Mouse (Mus musculus): ENCODE results near the gene Rab42. TPM values are rescaled to one million over a fixed set of nuclear protein-coding genes. Genes with fewer than 3 reads are reported as not detected.
"Not testable (repeated sequence)": the region's sequence is repeated elsewhere in the genome, so short reads cannot be mapped to it uniquely, and the experiment has no call there.

The Rab42 gene
- polyA plus RNA-seq, 1 experiment from 2014 or later: 1.8 TPM

DNA sequence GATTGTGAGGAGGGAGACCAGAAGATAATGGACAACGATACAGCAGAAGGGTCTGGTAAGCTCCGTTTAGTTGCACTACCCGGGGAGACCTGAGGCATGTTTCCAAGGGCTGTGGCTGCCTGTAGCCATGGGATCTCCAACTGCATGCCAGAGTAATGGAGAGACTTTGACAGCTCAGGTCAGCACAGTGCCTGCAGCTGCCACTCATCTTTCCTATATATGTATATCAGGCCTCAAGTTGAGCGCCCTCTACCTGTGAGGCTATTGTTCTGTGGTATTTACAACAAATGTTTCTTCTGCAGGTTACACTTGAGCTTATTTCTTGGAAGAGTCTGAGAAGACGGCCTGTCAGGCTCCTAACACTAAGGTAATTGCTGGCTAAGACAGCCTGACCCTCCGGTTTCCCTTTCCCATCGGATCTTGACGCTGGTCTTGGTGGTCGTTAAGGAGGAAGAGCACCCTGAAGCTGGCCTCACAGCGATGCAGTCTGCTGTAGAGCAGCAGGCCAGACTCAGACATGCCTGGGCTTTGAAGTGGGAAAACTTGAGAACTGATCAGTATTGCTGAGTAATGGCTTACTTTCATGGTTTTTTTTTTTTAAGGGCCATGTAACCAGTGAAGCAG, 6.8 kb upstream of the Rab42 start:
- Histone ChIP-seq H3K4me3 (replicated peaks) (peak overlapping the region; percentile 76), H3K27me3 (replicated peaks) (no peaks in the 10 kb centered on the region), H3K36me3 (peaks cover 23% of the 10 kb centered on the region), H3K4me1 (0 out of 2 replicates have a peak, but pooled peaks cover 3% of the 10 kb centered on the region), H3K9ac (peak overlapping the region; percentile 80), H3K4me2 (peak overlapping the region; percentile 76), H3K27ac (peak overlapping the region; percentile 89; the same call in 1 of the 2 replicates), H3K9me3 (no peaks in the 10 kb centered on the region)
- 27% methylated on average over 10 of the region's 10 CpGs for WGBS
- no peak for ATAC-seq (ENCODE audit: insufficient read depth, low FRiP score, low read depth)

DNA sequence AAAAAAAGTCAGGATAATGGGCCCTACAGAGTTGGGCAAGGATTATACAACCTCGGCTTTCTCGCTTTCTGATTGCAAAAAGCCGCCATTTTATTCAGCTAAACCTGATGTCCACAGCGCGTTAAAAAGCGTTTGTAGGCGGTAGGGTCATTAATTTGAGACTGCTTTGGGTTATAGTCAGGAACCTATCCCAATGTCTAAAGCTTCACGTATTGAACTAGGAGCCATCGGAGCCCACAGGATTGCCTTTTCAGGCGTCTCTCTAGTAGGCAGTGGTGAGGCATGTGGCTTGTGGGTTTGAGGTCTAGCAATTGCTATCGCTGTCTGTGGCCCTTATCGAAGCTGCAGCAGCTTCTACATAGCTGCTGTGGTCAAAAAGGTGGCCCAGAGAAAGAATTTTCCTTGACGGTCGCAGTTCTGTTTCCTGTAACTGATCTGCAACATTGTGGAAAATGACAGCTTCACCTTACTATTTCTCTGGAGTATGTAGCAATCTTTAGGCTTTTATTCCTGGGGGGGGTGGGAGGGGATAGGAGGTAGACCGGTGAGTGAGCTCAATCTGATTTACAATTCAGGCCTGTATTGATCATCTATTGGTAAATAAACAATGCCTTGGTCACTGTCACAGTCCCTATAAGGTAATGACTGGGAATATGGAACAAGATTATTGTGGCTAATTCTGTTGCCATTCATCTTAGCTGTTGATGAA, 6.1 kb upstream of the Rab42 start:
- H3K4me2 ChIP-seq: peak overlapping the region; percentile 76
- H3K4me1 ChIP-seq: 0 out of 2 replicates have a peak, but pooled peaks cover 3% of the 10 kb centered on the region
- H3K9me3 ChIP-seq: no peaks in the 10 kb centered on the region
- H3K27ac ChIP-seq: peak overlapping the region; percentile 89
- H3K27me3 ChIP-seq (replicated peaks): no peaks in the 10 kb centered on the region
- H3K9ac ChIP-seq: peak overlapping the region; percentile 80
- peaks cover 23% of the 10 kb centered on the region for H3K36me3 ChIP-seq
- ATAC-seq (ENCODE audit: insufficient read depth, low FRiP score, low read depth): no peak
- WGBS: 2% methylated on average over 15 of the region's 15 CpGs
- peak overlapping the region; percentile 76 for H3K4me3 ChIP-seq (replicated peaks)

- Histone ChIP-seq H3K9ac (peak overlapping the region; percentile 80), H3K9me3 (no peaks in the 10 kb centered on the region), H3K27ac (peak overlapping the region; percentile 89), H3K4me3 (replicated peaks) (peak overlapping the region; percentile 76), H3K4me2 (peak overlapping the region; percentile 76), H3K36me3 (peaks cover 18% of the 10 kb centered on the region), H3K27me3 (replicated peaks) (no peaks in the 10 kb centered on the region), H3K4me1 (0 out of 2 replicates have a peak, but pooled peaks cover 3% of the 10 kb centered on the region)
- ATAC-seq (ENCODE audit: insufficient read depth, low FRiP score, low read depth): peak; percentile 91
- under 1% methylated on average over 41 of the region's 41 CpGs for WGBS
Measured at GRCm38 (mm10) chr4:132308437-132309139, 5.4 kb upstream of the Rab42 start.

DNA sequence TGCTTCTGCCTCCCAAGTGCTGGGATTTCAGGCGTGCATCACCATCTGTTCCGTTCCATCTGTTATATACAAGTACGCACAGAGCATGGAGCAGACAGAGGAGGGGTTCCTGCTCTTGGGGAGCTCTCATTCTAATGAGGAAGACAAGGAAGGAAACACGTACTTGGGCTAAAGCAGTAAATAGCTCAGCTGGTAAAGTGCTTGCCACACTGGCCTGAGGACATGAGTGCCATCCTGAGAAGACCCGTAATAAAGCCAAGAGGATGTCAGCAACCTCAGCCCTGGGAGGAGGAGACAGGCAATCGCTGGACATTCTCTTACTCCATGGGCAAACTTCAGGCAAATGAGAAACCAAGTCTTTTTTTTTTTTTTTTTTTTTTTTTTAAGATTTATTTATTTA, 2.8 kb upstream of the Rab42 start:
- Histone ChIP-seq H3K4me1 (peaks cover 13% of the 10 kb centered on the region), H3K9me3 (no peaks in the 10 kb centered on the region), H3K27me3 (replicated peaks) (no peaks in the 10 kb centered on the region), H3K27ac (no peak overlapping the region), H3K9ac (no peak overlapping the region), H3K36me3 (peaks cover 11% of the 10 kb centered on the region), H3K4me2 (no peak overlapping the region), H3K4me3 (replicated peaks) (no peak overlapping the region)
- no peak for ATAC-seq (ENCODE audit: insufficient read depth, low FRiP score, low read depth)
- 68% methylated on average over 6 of the region's 6 CpGs for WGBS

DNA sequence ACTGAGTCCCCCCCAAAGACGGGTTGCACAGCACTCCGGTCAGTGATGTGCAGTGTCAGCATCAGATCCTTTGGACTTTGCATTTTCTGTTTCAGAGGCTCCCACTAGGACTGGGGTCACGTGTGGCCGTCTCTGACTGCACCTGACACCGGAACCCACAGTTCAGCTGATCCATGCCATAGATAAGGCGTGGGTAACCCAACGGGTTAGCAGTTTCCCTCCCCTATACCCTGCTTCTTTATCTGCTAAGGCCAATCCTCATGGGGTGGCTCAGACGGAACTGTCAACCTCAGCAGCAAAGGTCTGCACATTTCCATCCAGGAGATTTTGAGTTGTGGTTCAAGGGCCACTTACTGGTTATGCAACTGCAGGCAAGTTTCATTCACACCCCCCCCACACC, 2.1 kb upstream of the Rab42 start:
- whole genome bisulfite sequencing: 80% methylated on average over 8 of the region's 8 CpGs
- H3K4me3 ChIP-seq (replicated peaks): no peak overlapping the region
- H3K27me3 ChIP-seq (replicated peaks): no peaks in the 10 kb centered on the region
- no peak overlapping the region for H3K27ac ChIP-seq
- ATAC-seq (ENCODE audit: insufficient read depth, low FRiP score, low read depth): no peak
- no peak overlapping the region for H3K9ac ChIP-seq
- no peak overlapping the region for H3K4me2 ChIP-seq
- peaks cover 5% of the 10 kb centered on the region for H3K36me3 ChIP-seq
- peaks cover 13% of the 10 kb centered on the region for H3K4me1 ChIP-seq
- H3K9me3 ChIP-seq: no peaks in the 10 kb centered on the region

DNA sequence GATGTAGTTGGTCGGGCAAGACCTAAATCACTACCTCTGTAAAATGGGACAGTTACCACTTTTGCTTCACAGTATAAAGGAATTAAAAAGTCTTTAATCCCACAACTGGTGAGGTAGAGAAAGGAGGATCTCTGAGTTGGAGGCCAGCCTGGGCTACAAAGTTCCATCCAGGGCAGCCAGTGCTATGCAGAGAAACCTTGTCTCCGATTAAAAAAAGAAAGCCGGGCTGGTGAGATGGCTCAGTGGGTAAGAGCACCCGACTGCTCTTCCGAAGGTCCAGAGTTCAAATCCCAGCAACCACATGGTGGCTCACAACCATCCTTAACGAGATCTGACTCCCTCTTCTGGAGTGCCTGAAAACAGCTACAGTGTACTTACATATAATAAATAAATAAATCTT, 299 bp upstream of the Rab42 start:
- not testable (repeated sequence) for H3K9me3 ChIP-seq

DNA sequence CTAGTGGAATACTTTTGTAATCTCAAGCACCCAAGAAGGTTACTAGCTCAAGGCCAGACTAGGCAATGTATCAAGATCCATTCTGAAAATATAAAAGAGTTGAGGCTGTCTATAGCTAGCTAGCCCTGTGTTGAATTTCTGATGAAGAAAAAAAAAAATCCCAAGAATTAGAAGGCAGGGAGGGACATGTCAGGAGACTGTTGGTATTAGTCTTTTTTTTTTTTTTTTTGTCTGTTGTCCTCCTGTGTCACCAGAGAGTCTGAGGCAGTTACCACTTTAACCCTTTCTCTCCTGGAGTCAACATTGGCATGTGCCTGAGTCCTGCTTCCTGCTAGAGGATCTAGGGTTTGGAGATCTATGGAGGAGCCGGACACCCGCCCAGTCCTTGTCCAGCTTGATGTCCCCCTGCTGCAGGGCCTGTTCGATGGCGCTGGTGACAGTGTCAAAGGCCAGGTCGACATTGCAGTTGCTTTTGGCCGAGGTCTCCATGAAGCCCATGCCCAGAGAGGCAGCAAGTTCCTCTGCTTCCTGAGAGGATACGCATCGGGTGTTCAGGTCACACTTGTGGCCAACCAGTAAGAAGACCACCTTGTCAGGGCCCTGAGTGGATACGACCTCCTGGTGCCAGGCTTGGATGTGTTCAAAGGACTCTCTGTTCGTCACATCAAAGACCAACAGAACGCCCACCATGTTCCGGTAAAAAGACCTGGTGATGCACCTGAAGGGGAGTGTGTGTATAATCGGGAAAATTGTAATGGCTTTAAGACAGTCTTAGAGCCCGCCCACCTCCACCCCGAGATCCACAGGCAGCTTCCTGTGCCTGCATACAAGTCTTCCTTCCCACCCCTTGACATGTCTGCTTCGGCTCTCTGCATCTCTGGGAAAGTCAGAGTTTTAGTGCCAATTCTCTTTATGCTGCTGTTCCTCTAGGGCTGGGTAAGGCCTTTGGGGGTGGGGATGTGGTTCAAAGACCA, 933 bp downstream of the Rab42 start:
- Histone ChIP-seq H3K9me3 (no peaks in the 10 kb centered on the region), H3K9ac (peak overlapping the region; percentile 50; the same call in 1 of the 2 replicates), H3K4me3 (replicated peaks) (peak overlapping the region; percentile 52), H3K27me3 (replicated peaks) (no peaks in the 10 kb centered on the region), H3K27ac (peak overlapping the region; percentile 68; the same call in 1 of the 2 replicates), H3K4me2 (peak overlapping the region; percentile 78), H3K36me3 (no peaks in the 10 kb centered on the region), H3K4me1 (peaks cover 9% of the 10 kb centered on the region)
- 61% methylated on average over 16 of the region's 16 CpGs for WGBS
- no peak for ATAC-seq (ENCODE audit: insufficient read depth, low FRiP score, low read depth)

More for the DNA sequence above, 299 bp upstream of the Rab42 start:
- Histone ChIP-seq H3K4me3 (replicated peaks) (peak overlapping the region; percentile 52), H3K4me2 (peak overlapping the region; percentile 78)
- not testable (repeated sequence) for H3K36me3 ChIP-seq; H3K27ac ChIP-seq; ATAC-seq (ENCODE audit: insufficient read depth, low FRiP score, low read depth); H3K9ac ChIP-seq; H3K27me3 ChIP-seq (replicated peaks); H3K4me1 ChIP-seq
- 43% methylated on average over 6 of the region's 6 CpGs for WGBS

DNA sequence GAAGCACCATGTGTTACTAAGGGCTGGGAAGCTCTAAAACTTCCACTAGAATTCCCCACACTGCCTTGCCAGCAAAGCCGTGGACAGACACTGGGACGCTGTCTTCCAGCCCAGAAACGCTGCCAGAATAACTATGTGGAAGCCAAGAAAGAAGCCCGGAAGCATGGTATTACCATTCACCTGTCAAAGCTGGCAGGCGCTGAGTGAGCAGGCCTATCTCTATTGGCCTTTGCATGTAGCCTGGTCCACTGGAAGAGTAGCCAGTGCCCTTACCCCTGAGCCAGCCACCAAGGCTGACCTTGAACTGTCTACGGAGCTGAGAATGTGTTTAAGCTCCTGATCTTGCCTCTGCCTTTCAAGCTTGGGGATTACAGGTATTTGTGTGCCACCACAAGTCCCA, 1.7 kb downstream of the Rab42 start:
- WGBS: 84% methylated on average over 6 of the region's 6 CpGs
- Histone ChIP-seq H3K9me3 (no peaks in the 10 kb centered on the region), H3K27ac (no peak overlapping the region), H3K4me1 (peaks cover 9% of the 10 kb centered on the region), H3K4me2 (no peak overlapping the region), H3K9ac (no peak overlapping the region), H3K27me3 (replicated peaks) (no peaks in the 10 kb centered on the region), H3K4me3 (replicated peaks) (no peak overlapping the region), H3K36me3 (no peaks in the 10 kb centered on the region)
- ATAC-seq (ENCODE audit: insufficient read depth, low FRiP score, low read depth): no peak

GRCm38 (mm10) chr4:132299849-132300248, 3.3 kb downstream of the Rab42 start:
- H3K4me3 ChIP-seq (replicated peaks): no peak overlapping the region
- no peaks in the 10 kb centered on the region for H3K9me3 ChIP-seq
- H3K9ac ChIP-seq: no peak overlapping the region
- no peak overlapping the region for H3K27ac ChIP-seq
- no peak overlapping the region for H3K4me2 ChIP-seq
- no peaks in the 10 kb centered on the region for H3K36me3 ChIP-seq
- ATAC-seq (ENCODE audit: insufficient read depth, low FRiP score, low read depth): no peak
- H3K27me3 ChIP-seq (replicated peaks): no peaks in the 10 kb centered on the region
- WGBS: 94% methylated on average over 1 of the region's 1 CpGs
- peaks cover 9% of the 10 kb centered on the region for H3K4me1 ChIP-seq

DNA sequence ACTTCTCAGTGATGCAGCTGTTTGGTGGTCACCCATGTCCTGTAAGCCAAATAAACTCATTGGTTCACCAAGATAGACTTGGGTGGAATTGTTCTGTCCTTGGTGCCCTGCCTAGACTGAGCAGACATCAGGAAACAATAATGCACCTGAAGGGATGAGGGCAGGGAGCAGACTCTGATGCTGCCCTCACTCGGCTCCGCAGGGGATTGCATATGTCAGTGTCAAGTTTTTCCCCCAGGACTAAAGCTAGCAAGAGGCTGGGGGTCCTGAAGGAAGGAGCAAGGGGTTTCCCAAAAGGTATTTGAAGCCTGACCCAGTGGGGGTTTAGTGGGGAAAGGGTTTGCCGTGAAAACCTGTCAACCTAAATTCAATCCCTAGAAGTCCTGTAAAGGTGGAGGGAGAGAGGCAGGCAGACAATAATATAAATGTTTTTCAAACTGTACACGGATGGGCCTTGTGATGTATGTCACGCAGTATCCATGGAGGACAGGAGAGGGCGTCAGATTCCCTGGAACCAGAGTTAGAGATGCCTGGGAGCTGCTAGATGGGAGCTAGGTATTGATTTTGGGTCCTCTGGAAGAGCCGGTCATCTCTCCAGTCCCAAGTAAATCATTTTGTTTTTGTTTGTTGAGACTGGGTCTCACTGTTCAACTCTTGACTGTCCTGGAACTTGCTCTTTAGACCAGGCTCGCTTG, 7.3 kb downstream of the Rab42 start:
- Histone ChIP-seq H3K4me3 (replicated peaks) (no peak overlapping the region), H3K9ac (no peak overlapping the region), H3K27me3 (replicated peaks) (no peaks in the 10 kb centered on the region), H3K27ac (no peak overlapping the region), H3K4me2 (no peak overlapping the region), H3K9me3 (peaks cover 3% of the 10 kb centered on the region; the same call in 1 of the 2 replicates), H3K36me3 (peaks cover 7% of the 10 kb centered on the region), H3K4me1 (no peaks in the 10 kb centered on the region)
- WGBS: 40% methylated on average over 8 of the region's 8 CpGs
- ATAC-seq (ENCODE audit: insufficient read depth, low FRiP score, low read depth): no peak
